Mouse (Mus musculus) liver, adult (tissue): Measurements from ENCODE around the gene Gcsh.

ENCODE experiments used
- GATA4 ChIP-seq: IDR thresholded peaks from 2 replicates; pipeline ENCODE4 v1.6.1; 2014; ENCODE audit warnings: mild to moderate bottlenecking, low read length; ENCODE audit not compliant: insufficient replicate concordance

Gene Gcsh

DNA sequence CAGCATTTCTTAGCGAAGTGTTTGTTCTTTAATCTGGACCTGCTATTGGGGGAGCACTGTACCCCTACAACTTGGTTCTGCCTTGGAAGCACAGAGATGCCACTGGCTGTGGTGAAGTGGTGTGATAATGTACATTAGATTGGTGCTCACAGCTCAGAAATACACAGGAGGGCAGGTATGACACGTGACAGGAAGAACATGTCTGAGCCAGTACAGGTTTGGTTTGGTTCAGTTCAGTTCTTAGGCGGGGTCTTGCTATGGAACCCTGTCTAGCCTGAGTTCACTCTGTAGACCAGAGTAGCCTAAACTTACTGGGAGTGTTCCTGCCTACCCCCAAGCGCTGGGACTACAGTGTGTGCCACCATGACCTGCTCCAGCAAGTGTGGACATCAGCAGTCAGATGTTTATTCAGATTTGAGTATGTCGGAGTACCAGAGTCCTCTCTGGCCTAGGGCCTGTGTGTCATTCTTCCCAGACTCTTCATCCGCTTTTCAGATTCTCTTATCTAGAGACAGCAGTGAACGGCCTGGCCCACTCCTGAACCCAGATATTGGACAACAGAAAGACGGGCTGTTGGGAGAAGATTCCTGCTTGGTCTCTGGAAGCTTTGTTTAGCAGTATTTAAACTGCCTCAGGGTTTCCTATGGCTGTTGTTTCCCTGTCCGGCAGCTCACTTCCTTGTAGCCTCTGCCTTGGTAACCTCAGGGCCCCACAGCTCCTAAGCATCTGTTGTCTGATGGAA lies 48.0 kb downstream of the Gcsh start:
- TF ChIP-seq GATA4, result no peak

DNA sequence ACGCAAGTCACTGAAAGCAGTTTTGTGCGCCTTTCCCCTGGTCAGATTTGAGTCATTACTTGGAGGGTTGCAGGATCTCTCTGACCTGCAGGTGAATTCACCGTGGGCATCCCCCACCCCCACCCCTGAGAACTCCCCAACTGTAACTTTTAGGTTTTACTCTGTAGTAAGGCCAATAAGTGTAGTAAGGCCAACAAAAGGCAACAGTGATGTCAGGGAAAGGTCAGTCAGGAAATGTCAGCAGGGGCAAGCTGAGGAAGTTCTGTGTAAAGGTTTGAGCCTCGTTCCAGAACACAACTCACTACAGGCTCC lies 49.0 kb downstream of the Gcsh start:
- TF ChIP-seq GATA4, result no peak

DNA sequence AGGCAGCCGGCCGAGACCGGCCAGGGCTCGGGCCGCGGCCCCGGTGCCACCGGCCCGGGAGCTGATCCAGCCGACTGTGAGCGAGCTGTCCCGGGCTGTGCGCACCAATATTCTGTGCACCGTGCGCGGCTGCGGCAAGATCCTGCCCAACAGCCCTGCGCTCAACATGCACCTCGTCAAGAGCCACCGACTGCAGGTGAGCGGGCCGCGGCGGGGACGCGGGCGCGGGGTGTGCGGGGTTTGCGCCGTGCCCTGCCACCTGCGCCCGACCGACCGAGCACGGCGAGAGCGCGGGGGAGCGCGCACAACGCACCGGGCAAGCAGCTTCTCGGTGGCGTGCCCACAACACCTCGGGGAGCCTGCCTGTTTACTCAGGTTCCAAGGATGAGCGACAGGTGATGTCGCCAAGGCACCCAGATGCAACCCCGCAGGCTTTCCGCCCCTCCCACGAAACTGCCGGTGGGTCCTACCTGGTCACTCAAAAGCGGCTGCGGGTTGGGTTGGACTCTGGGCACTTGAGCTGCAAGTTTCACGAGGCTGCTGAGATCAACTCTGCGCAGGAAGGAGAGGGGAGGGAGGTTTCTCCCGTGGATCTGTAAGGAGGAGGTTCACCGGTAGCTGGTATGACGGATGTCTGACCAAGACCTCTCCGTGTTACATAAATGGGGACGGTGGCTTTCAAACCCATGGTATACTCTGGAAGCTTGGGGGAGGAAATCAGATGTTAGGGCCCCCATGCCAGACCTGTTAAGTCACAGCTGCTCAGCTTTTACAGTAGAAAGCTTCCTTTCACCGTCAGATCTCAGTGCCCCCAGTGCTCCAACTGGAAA lies 49.6 kb downstream of the Gcsh start:
- TF ChIP-seq GATA4, result no peak

DNA sequence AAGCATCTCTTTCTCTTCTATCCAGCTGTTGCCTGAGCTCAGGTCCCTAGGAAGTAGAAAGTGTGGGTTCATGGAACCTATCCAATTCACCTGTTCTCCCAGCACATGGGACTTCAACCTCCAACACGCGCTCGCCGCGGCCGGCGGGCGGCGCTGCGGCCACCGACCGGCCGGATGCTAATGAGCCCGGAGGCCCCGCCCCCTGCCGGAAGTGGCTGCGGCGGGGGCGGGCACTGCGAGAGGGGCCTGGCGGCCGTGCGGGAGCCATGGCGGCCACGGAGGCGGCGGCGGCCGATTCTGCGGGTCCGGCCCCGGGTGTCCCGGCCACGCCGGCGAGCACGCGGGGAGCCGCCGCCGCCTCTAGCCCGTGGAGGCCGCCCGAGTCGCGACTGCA lies 50.2 kb downstream of the Gcsh start, which contains the start of gene Atmin:
TSS of gene Atmin (plus strand) at position 233 of the 394 bp plus-strand sequence.
- no peak for TF ChIP-seq GATA4

DNA sequence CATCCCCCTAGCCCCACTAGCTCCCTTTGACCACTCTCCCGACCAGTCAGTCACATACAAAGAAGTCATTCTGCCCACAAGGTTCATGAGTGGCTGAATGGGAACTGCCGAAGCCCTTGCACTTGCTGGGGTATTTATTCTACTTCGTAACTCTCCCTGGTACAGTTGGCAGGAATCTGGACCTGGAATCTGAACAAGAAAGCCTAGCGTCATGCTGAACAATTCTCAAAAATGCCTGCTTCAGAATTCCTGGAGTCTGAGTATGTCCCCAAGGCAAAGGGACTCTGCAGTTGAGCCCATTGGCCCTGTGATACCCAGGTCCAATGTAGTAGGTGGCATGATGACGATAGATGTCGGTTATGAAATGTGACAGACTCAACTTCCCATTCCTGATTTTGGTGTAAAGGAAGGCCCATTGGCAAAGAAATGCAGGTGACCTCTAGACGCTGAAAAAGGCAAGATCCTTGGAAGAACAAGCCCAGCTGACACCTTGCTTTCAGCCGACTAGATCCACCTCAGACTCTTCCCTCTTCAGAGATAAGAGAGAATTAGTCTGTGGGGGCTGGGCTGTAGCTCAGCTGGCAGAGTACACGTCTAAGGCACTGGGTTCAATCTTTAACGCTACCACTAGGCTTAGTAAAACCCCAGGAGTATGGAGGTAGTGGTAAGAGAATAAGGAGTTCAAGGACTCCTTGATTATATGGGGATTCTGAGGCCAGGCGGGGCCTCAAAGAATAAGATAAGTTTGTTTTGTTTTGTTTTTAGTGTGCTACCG lies 50.9 kb downstream of the Gcsh start:
- TF ChIP-seq GATA4, result no peak

DNA sequence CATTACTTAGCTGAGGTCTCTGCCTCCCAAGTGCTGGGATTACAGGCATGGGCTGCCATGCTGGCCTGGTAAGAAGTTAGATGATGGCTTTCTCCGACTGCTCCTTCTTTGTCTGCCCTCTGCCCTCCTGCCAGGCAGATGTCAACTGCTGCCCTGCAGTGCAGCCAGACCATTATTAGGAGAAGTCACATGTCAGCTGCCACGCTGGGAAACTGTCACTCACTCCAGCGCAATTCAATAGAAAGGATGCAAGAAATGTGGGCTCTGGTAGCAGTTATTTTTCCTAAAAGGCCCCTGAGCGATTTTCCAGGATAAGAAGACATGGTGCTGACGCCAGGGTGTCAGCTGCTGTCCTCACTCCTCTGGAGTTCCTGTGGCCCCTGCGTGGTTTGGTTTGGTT lies 57.8 kb downstream of the Gcsh start:
- no peak for TF ChIP-seq GATA4

DNA sequence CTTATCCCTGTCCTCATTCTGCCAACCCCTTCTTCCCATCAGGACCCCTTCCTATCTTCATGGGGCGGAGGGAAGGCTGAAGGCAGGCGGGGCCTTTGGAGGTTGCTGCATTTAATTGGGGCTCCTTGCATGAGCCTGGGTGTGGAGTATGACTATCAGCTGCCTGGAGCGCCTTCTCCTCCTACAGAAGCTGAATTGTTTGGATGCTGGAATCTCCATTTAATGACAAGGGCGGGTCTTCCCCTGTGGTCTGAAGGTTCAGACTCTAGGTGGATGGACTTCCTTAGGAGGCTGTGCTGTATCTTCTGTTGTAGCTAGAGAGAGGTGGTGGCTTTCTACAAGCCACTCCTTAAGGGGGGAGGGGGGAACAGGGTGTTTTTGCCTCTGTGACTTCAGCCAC lies 58.4 kb downstream of the Gcsh start:
- TF ChIP-seq GATA4, result no peak
